Mouse (Mus musculus): ENCODE data around the gene Mical2. TPM values are rescaled to one million over a fixed set of nuclear protein-coding genes. Genes with fewer than 3 reads are reported as not detected.

The Mical2 gene
- polyA plus RNA-seq, 1 experiment from 2014 or later = 4.3 TPM

DNA sequence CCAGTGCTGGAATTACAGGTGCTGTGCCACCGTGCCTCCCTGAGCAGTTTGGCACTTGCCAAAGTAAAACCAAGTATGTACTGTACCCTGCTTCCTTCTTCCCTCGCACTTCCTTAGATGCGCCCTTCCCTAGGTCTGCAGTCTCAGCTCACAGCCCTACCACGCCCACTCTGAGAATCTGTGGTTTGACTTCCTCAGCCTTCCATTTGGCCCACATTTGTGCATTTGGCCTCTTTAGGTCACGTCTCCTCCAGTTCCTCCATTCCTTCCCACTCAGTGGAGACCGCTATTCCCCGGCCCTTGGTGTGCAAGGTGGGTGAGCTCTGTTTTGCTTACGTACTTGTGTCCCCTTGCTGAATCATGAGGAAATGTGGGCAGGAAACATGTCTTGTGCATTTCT, 59.9 kb downstream of the Mical2 start:
- no peak for ATAC-seq (ENCODE audit: insufficient number of reproducible peaks, insufficient read depth, low FRiP score, low TSS enrichment, low read depth)
- H3K9me3 ChIP-seq = no peaks in the 10 kb centered on the region
- no peak overlapping the region for H3K9ac ChIP-seq
- WGBS = 83% methylated on average over 8 of the region's 8 CpGs
- H3K4me3 ChIP-seq = no peak overlapping the region
- H3K27ac ChIP-seq = no peak overlapping the region
- H3K4me1 ChIP-seq = peaks cover 10% of the 10 kb centered on the region
- no peaks in the 10 kb centered on the region for H3K36me3 ChIP-seq
- no peaks in the 10 kb centered on the region for H3K27me3 ChIP-seq
- no peak overlapping the region for H3K4me2 ChIP-seq

DNA sequence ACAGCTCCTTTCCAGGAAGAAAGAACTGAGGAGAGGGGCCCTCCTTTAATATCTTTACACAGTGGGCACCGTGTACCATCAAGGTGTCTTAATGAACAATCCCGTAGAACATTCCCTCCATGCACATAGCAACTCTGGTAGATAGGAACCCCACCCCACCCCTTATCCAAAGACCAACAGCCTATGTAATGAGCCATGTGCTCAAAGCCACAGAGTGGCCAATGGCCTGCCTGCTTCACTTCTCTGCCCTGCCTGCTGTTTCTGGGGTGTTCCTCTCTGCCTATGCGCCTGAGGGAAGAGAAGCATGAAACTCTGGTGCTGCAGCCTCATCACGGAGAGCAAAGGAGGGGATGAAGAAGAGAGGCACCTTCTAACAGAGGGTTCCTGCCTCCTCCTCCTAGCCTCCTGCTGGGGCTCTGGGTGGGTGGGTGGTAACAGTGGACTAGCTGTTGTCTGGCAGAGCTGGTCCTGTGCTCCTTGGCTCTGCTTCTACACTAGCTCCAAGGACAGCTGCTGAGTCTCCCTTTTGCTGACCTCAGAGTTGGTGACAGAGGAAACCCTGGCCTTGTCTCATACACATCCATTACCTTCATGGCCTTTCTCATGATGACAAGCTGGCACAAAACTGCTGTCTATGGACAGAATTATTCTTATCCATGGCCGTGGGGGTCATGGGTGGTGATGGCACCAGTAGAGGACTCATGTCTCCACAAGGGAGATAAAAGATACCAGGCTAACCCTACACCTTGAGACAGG, 62.9 kb downstream of the Mical2 start:
- no peak overlapping the region for H3K9ac ChIP-seq
- peaks cover 10% of the 10 kb centered on the region for H3K4me1 ChIP-seq
- no peak overlapping the region for H3K4me2 ChIP-seq
- no peaks in the 10 kb centered on the region for H3K27me3 ChIP-seq
- no peaks in the 10 kb centered on the region for H3K36me3 ChIP-seq
- 86% methylated on average over 5 of the region's 5 CpGs for WGBS
- ATAC-seq (ENCODE audit: insufficient number of reproducible peaks, insufficient read depth, low FRiP score, low TSS enrichment, low read depth) = no peak
- no peaks in the 10 kb centered on the region for H3K9me3 ChIP-seq
- H3K4me3 ChIP-seq = no peak overlapping the region
- no peak overlapping the region for H3K27ac ChIP-seq

DNA sequence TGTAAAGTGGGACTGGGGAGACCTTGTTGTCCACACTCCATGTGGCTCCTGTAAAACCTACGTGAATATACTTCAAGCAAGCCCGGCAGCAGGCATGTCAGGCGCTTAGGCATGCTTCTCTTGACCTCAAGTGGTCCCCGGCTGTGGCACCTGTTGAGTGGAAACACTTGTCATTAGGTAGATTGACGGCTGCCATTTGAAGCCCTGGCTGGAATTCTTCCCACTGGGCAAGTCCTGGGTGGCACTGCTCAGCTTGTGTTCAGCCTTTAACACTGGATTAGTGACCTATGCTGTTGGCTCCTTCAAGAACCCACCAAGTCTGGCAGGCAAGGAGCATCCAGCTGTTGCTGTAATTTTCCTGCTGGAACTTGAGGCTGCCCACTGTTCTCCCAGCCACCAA, 63.9 kb downstream of the Mical2 start:
- Histone ChIP-seq H3K9me3 (no peaks in the 10 kb centered on the region), H3K36me3 (no peaks in the 10 kb centered on the region), H3K9ac (no peak overlapping the region), H3K4me1 (peaks cover 10% of the 10 kb centered on the region), H3K4me3 (no peak overlapping the region), H3K4me2 (no peak overlapping the region), H3K27ac (no peak overlapping the region), H3K27me3 (no peaks in the 10 kb centered on the region)
- no peak for ATAC-seq (ENCODE audit: insufficient number of reproducible peaks, insufficient read depth, low FRiP score, low TSS enrichment, low read depth)
- 63% methylated on average over 5 of the region's 5 CpGs for WGBS

DNA sequence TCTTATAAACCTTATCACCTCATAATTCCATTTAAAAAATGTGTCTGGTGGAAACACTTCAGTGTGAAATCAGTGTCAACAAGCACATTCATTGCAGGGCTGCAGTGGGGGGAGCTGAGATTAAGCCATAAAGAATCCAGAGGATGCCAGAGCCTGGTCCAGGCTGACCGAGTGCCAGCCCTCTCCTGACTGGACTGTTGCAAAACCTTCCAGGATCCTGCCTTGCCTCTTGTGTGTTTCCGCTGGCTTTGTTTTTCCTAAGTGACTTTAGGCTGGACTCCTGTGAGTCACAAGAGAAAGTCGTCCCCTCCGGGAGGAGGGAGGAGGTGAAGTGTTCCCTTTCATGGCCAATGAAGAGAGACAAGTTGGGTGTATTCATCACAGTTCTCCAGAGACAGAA, 64.3 kb downstream of the Mical2 start:
- Histone ChIP-seq H3K4me2 (no peak overlapping the region), H3K4me3 (no peak overlapping the region), H3K36me3 (no peaks in the 10 kb centered on the region), H3K9me3 (no peaks in the 10 kb centered on the region), H3K27ac (no peak overlapping the region), H3K27me3 (no peaks in the 10 kb centered on the region), H3K9ac (no peak overlapping the region), H3K4me1 (peaks cover 10% of the 10 kb centered on the region)
- ATAC-seq (ENCODE audit: insufficient number of reproducible peaks, insufficient read depth, low FRiP score, low TSS enrichment, low read depth) = no peak
- WGBS = 65% methylated on average over 4 of the region's 4 CpGs

DNA sequence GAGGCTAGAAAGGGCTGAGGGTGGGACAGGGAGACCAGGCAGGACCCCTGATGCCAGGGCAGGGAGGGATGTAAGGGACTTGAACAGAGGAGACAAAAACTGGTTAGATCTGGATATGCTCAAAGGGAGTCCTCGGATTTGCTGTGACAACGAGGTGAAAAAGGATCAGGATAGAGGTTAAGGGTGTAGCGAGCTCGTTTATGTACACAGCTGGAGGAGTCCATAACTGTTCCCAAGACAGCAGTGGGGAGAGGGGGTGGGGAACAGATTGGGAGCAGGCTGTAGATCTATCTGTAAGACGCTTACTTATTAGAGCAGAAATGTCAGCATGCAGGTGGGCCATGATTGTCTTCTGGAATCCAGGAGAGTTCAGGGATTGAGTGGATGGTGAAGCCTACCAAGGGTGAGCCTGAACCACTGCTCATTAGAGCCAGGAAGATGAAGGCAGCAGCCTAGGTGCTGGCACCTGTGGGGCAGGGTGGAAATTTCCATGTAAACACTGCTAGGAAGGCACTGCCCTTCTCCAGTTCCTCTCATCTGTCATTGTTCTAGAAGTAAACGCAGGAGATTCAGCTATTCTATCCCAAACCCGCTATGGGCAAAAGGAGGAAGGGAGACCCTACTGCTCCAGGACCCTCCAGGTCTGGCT, 67.9 kb downstream of the Mical2 start:
- H3K9ac ChIP-seq = no peak overlapping the region
- H3K9me3 ChIP-seq = no peaks in the 10 kb centered on the region
- no peak overlapping the region for H3K27ac ChIP-seq
- no peaks in the 10 kb centered on the region for H3K36me3 ChIP-seq
- no peaks in the 10 kb centered on the region for H3K27me3 ChIP-seq
- no peak overlapping the region for H3K4me3 ChIP-seq
- no peaks in the 10 kb centered on the region for H3K4me1 ChIP-seq
- 69% methylated on average over 7 of the region's 7 CpGs for WGBS
- no peak overlapping the region for H3K4me2 ChIP-seq
- no peak for ATAC-seq (ENCODE audit: insufficient number of reproducible peaks, insufficient read depth, low FRiP score, low TSS enrichment, low read depth)

DNA sequence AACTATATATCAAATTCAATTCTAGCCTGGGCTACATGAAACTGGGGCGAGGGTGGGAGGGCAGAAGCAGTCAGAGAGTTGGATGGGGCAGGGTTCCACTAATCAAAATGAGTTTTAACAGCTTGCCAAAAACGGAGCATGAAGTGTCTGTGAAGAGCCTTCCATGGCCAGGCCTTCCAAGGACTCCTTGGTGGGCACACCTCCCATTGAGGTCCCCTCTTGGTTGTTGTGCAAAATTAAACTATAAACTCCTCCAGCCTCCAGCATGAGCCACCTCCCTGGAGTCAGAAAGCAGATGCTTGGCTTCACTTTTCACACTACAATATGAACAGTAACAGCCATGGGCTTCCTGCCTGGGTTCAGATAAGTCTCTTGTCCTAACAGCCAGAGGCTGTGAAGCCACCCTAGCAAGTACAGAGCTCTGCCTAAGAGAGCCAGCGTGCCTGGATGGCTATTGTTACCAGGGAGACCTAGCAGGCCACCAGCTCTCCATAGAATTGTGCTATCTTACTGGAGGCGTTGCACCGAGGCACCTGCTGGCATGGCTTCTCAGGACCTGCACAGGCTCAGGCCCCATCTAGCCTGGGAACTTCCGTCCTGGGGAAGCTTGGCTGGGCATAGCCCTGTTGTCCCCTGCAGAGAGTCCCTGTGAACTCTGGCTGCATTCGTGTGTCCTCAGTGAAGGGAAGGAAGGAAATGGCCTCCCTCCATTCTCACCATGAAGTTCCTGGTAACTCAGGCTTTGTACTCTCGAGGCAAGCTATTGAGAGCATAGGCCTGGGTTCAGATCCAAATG, 70.0 kb downstream of the Mical2 start:
- Histone ChIP-seq H3K9me3 (no peaks in the 10 kb centered on the region), H3K4me2 (no peak overlapping the region), H3K4me1 (0 out of 2 replicates have a peak, but pooled peaks cover 5% of the 10 kb centered on the region), H3K36me3 (no peaks in the 10 kb centered on the region), H3K9ac (no peak overlapping the region), H3K27ac (no peak overlapping the region), H3K4me3 (no peak overlapping the region), H3K27me3 (no peaks in the 10 kb centered on the region)
- 61% methylated on average over 8 of the region's 8 CpGs for WGBS
- ATAC-seq (ENCODE audit: insufficient number of reproducible peaks, insufficient read depth, low FRiP score, low TSS enrichment, low read depth) = no peak

DNA sequence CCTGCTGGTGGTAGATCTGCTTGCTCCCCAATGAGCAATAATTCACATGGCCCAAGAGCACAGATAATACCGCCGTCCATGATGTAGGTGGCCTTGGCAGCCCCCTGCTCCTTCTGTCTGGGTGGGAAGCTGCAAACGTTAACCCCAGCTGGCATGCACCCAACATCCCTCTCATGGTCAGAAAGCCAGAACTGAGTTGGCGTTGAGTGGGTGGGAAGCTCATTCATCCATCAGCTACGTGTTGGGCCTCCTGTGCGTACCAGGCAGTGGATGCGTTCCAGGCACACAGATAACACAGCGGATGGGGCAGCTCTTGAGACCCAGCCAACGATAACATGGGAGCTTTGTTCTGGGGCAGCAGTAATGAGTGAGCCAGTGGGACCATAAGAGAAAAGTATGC, 72.4 kb downstream of the Mical2 start:
- Histone ChIP-seq H3K9me3 (no peaks in the 10 kb centered on the region), H3K27me3 (no peaks in the 10 kb centered on the region), H3K4me3 (no peak overlapping the region), H3K27ac (no peak overlapping the region), H3K4me2 (no peak overlapping the region), H3K4me1 (0 out of 2 replicates have a peak, but pooled peaks cover 5% of the 10 kb centered on the region), H3K9ac (no peak overlapping the region), H3K36me3 (no peaks in the 10 kb centered on the region)
- 82% methylated on average over 9 of the region's 9 CpGs for WGBS
- no peak for ATAC-seq (ENCODE audit: insufficient number of reproducible peaks, insufficient read depth, low FRiP score, low TSS enrichment, low read depth)

DNA sequence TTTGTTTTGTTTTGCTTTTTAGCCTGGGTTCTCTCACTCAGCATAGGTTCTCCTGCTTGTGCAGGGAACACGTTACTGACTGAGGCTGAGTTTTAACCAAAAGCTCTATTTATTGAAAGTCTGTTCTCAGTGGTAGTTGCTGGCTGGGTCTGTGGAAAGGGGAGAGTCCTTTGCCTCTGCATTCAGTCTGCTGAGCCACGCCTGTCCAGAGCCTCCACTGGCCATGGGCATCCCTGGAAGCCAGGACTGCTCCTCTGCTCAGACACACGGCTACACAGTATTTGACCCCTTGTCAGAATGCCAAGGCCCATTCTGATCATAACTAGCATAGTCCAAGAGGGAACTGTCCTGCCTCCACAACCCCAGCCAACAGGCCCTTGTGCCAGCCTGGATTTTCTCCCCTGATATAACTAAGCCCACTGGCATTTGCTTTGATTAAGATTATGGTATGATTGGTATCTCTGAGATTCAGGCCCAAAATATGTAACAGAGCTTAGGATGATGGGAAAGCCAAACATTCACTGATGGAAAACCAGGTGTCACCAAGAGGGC, 73.3 kb downstream of the Mical2 start:
- Histone ChIP-seq H3K4me2 (no peak overlapping the region), H3K36me3 (no peaks in the 10 kb centered on the region), H3K4me1 (0 out of 2 replicates have a peak, but pooled peaks cover 5% of the 10 kb centered on the region), H3K27ac (no peak overlapping the region), H3K4me3 (no peak overlapping the region), H3K27me3 (no peaks in the 10 kb centered on the region), H3K9ac (no peak overlapping the region), H3K9me3 (no peaks in the 10 kb centered on the region)
- 77% methylated on average over 3 of the region's 3 CpGs for WGBS
- no peak for ATAC-seq (ENCODE audit: insufficient number of reproducible peaks, insufficient read depth, low FRiP score, low TSS enrichment, low read depth)

DNA sequence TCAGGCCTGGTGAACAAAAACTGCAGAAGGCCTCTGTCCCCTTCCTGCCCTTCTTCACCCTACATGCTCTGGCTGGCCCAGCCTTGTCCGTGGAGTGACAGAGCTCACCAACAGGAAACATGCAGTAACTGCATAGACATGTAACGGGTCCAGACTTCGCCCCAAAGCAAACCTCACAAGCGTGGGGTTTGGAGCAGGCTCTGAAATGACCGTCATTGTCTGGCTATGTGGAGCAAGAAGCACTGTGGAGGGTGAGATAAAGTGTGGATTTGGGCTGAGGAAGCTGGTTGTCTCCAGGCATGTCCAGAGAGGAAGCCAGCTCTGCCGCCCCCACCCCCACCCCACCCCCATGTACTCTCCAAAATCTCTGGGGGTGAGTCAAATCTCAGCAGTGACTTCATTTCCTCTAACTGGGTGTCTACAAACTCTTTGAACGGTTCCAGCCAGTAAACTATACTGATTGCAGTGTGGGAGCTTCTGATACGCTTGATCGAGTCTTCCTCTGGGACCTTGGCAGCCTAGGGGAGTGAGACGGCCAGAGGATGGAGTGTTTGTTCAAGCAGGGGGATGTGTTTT, 74.0 kb downstream of the Mical2 start:
- WGBS = 57% methylated on average over 10 of the region's 10 CpGs
- Histone ChIP-seq H3K27me3 (no peaks in the 10 kb centered on the region), H3K4me2 (no peak overlapping the region), H3K36me3 (no peaks in the 10 kb centered on the region), H3K4me1 (peaks cover 9% of the 10 kb centered on the region; the same call in 1 of the 2 replicates), H3K4me3 (no peak overlapping the region), H3K27ac (no peak overlapping the region), H3K9me3 (no peaks in the 10 kb centered on the region), H3K9ac (no peak overlapping the region)
- no peak for ATAC-seq (ENCODE audit: insufficient number of reproducible peaks, insufficient read depth, low FRiP score, low TSS enrichment, low read depth)

DNA sequence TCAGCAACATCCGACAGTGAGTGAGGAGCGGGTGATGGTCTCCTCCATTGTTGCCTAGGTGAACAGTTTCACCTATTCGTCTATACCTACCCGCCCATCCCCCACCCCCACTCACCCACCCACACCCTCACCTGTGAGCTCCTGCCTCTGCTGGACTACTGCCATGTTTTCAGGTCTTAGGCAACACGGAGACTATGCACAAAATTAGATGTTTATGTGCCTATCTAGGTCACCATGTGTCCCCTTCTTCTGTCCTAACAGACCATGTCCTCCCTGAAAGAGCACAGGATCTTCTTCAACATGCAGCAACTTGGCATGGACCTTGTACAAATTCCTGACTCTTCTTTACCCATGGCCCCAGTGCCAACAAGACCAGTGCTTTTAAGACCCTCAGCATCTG, 74.5 kb downstream of the Mical2 start:
- no peak overlapping the region for H3K4me2 ChIP-seq
- WGBS = 86% methylated on average over 5 of the region's 5 CpGs

DNA sequence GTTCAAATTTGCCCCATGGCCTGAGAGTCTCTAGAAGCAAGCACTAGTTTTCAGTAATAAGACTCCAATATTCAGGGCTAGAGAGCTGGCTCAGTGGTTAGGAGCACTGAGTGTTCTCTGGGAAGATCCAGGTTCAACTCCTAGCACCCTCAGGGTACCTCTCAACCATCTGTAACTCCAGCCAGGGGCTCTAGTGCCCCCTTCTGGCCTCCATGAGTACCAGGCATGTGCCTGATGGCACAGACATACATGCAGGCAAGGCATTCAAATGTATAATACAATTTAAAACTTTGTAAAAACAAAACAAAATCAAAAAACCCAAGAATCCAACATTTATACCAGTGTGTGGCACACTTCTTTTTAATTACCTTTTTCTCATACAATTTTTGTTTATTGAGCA, 75.4 kb downstream of the Mical2 start:
- Histone ChIP-seq H3K4me3 (no peak overlapping the region), H3K4me1 (peaks cover 10% of the 10 kb centered on the region; the same call in 1 of the 2 replicates), H3K4me2 (no peak overlapping the region), H3K9me3 (no peaks in the 10 kb centered on the region), H3K27me3 (no peaks in the 10 kb centered on the region), H3K9ac (no peak overlapping the region), H3K27ac (no peak overlapping the region), H3K36me3 (no peaks in the 10 kb centered on the region)
- ATAC-seq (ENCODE audit: insufficient number of reproducible peaks, insufficient read depth, low FRiP score, low TSS enrichment, low read depth) = no peak

More for the DNA sequence above, 74.5 kb downstream of the Mical2 start:
- no peaks in the 10 kb centered on the region for H3K27me3 ChIP-seq
- no peak overlapping the region for H3K27ac ChIP-seq
- peaks cover 10% of the 10 kb centered on the region; the same call in 1 of the 2 replicates for H3K4me1 ChIP-seq
- H3K9ac ChIP-seq = no peak overlapping the region
- no peaks in the 10 kb centered on the region for H3K36me3 ChIP-seq
- ATAC-seq (ENCODE audit: insufficient number of reproducible peaks, insufficient read depth, low FRiP score, low TSS enrichment, low read depth) = no peak
- no peaks in the 10 kb centered on the region for H3K9me3 ChIP-seq
- H3K4me3 ChIP-seq = no peak overlapping the region
